Mouse (Mus musculus) central nervous system, embryonic 18 days (tissue): Measurements from ENCODE around the gene Olfr715b. TPM values are rescaled to one million over a fixed set of nuclear protein-coding genes. Genes with fewer than 3 reads are reported as not detected.

Experiments used
- polyA plus RNA-seq: library from polyadenylated mRNA; depleted of rRNA; stranded (reverse); fragments of >200 nt; gene quantifications from 2 replicates; pipeline ENCODE4 v1.2.3, GENCODE M21; 2012; rRNA removed

Gene Olfr715b
- polyA plus RNA-seq: not detected in 2 replicates

DNA sequence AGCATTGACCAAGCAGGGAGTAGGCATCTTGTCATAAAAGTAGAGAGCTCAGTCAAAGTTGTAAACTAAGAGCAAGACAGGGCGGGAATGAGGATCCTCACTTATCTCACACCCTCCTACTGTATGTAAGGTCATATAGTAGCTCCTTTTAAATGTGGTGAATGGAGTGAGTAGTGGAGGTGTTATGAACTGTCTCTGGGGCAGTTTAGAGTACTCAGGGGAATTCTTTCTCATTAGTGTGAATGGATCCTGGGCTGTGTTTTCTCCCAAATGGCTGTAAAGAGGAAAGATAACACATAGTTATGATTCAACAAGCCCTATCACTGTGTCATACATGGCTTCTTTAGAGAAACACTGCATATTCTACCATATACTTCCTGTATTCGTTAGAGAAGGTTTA, at the start of gene Olfr715b:
Gene Olfr715b (minus strand): TSS at position 101 of the 400 bp plus-strand sequence.

GRCm38 (mm10) chr7:107138027-107138426, 27.9 kb upstream of the Olfr715b start, which contains the start of gene Olfr716:
Gene Olfr716 (plus strand): TSS chr7:107138327.

DNA sequence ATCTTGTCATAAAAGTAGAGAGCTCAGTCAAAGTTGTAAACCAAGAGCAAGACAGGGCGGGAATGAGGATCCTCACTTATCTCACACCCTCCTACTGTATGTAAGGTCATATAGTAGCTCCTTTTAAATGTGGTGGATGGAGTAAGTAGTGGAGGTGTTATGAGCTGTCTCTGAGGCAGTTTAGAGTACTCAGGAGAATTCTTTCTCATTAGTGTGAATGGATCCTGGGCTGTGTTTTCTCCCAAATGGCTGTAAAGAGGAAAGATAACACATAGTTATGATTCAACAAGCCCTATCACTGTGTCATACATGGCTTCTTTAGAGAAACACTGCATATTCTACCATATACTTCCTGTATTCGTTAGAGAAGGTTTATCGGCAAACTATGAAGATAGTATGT, 20.8 kb upstream of the Olfr715b start, which contains the start of gene Olfr715:
Gene Olfr715 (minus strand): TSS at position 101 of the 400 bp plus-strand sequence.

GRCm38 (mm10) chr7:107092920-107093319, 17.2 kb downstream of the Olfr715b start, which contains the start of gene Olfr17:
Gene Olfr17 (plus strand): TSS chr7:107093220.

GRCm38 (mm10) chr7:107070681-107071080, 39.5 kb downstream of the Olfr715b start, which contains the start of gene Olfr714:
Gene Olfr714 (plus strand): TSS chr7:107070981.

Other genes with a start within 250 kb of the Olfr715b start
- not detected in 2 replicates for gene Olfr704, start 247.2 kb downstream of the Olfr715b start, polyA plus RNA-seq
- gene Olfr705, start 233.5 kb downstream of the Olfr715b start, polyA plus RNA-seq: not detected in 2 replicates
- gene Olfr706, start 222.2 kb downstream of the Olfr715b start, polyA plus RNA-seq: not detected in 2 replicates
- gene Olfr707, start 209.1 kb downstream of the Olfr715b start, polyA plus RNA-seq: not detected in 2 replicates
- not detected in 2 replicates for gene Olfr1532-ps1, start 202.4 kb downstream of the Olfr715b start, polyA plus RNA-seq
- not detected in 2 replicates for gene Olfr709-ps1, start 178.2 kb downstream of the Olfr715b start, polyA plus RNA-seq
- not detected in 2 replicates for gene Olfr710, start 162.1 kb downstream of the Olfr715b start, polyA plus RNA-seq
- not detected in 2 replicates for gene Olfr6, start 146.4 kb downstream of the Olfr715b start, polyA plus RNA-seq
- gene Olfr711, start 134.9 kb downstream of the Olfr715b start, polyA plus RNA-seq: not detected in 2 replicates
- not detected in 2 replicates for gene Olfr2, start 104.3 kb downstream of the Olfr715b start, polyA plus RNA-seq
- not detected in 2 replicates for gene Olfr713, start 79.2 kb downstream of the Olfr715b start, polyA plus RNA-seq
- not detected in 2 replicates for gene Olfr714, start 39.4 kb downstream of the Olfr715b start, polyA plus RNA-seq
- gene Olfr17, start 17.1 kb downstream of the Olfr715b start, polyA plus RNA-seq: not detected in 2 replicates
- not detected in 2 replicates for gene Olfr715, start 20.7 kb upstream of the Olfr715b start, polyA plus RNA-seq
- not detected in 2 replicates for gene Olfr716, start 28.0 kb upstream of the Olfr715b start, polyA plus RNA-seq
- not detected in 2 replicates for gene Nlrp14, start 56.6 kb upstream of the Olfr715b start, polyA plus RNA-seq
- not detected in 2 replicates for gene Rbmxl2, start 99.1 kb upstream of the Olfr715b start, polyA plus RNA-seq